Mouse (Mus musculus): ENCODE results near the gene Ptdss2. TPM values are rescaled to one million over a fixed set of nuclear protein-coding genes. Genes with fewer than 3 reads are reported as not detected.

Gene Ptdss2
- polyA plus RNA-seq, 1 experiment from 2014 or later = 134 TPM

DNA sequence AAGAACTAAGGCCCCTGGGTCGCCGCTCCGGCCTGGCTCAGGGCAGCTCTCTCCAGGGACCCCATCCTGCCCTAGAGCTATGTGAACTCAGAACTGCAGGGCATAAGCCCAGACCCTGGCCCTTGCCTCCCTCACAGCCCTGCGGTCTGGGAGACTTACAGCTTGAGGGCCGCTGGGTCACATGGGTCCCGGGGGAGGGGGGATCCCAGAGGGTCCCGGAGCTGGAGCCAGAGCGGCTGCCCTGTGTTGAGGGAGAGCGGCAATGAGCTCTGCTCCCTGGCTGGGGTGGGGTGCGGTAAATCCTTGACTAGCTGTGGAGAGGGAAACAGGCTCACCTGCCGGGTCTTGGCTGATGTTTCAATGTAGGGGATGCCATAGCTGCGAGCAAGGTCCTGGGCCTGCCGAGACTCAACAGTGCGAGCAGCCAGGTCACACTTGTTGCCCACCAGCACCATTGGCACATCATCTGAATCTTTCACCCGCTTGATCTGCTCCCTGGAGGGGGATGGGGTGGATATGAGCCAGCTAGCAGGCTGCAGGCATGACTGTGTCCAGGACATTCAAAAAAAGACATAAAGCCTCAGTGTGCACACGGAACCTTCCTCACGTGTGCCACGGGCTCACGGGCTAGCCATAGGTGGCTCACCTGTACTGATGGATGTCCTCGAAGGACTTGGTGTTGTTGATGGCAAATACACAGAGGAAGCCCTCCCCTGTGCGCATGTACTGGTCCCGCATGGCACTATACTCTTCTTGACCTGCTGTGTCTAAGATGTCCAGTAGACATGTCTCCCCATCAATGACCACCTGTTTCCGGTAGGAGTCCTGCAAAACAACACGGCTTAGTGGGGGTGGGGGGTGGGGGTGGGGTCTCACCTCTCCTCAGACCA is 69.9 kb downstream of the Ptdss2 start:
- WGBS = 89% methylated on average over 24 of the region's 24 CpGs
- DNase-seq (ENCODE audit: low spot score) (no peak), ATAC-seq (replicated peaks; ENCODE audit: low FRiP score) (no peak)
- Histone ChIP-seq H3K4me3 (ENCODE audit: low read depth, low read length) (peak overlapping the region; percentile 98), H3K4me1 (replicated peaks; ENCODE audit: control insufficient read depth, insufficient read depth, low read length) (peaks cover 28% of the 10 kb centered on the region), H3K4me2 (peak overlapping the region; percentile 97), H3K9me3 (ENCODE audit: control insufficient read depth, low read length) (no peaks in the 10 kb centered on the region), H3K9ac (ENCODE audit: low read depth, low read length) (peak overlapping the region; percentile 96), H3K27ac (ENCODE audit: low read depth, low read length) (no peak overlapping the region), H3K36me3 (ENCODE audit: control insufficient read depth, insufficient read depth, low read length) (peaks cover 25% of the 10 kb centered on the region), H3K27me3 (replicated peaks; ENCODE audit: control insufficient read depth, insufficient read depth, low read length) (no peaks in the 10 kb centered on the region)

DNA sequence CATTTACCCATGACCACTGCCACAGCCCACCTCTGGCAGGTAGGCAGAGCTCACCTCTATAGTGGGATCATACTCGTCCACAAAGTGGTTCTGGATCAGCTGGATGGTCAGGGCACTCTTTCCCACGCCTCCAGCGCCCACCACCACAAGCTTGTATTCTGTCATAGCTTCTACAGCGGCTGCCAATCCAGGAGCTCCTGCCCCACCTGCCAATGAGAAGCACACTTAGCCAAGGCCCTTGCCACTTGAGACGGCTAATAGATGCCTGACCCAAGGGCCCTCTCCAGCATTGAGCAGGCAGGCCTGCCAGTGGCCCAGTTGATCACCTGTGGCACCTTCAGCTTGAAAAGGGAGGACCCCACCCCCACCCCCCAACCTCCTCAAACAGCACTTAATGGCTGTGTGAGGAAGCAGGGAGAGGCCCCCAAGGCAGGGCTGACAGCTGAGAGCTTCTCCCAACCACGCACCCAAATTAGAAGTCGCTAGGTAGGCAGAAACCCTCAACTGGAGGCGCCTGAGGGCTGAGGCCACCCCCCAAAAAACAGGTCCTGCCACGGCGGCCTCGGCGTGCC is 70.7 kb downstream of the Ptdss2 start:
- 31% methylated on average over 12 of the region's 12 CpGs for WGBS
- DNase-seq (ENCODE audit: low spot score) = no peak
- ATAC-seq (replicated peaks; ENCODE audit: low FRiP score) = no peak
- H3K36me3 ChIP-seq (ENCODE audit: control insufficient read depth, insufficient read depth, low read length) = peaks cover 25% of the 10 kb centered on the region
- H3K4me3 ChIP-seq (ENCODE audit: low read depth, low read length) = peak overlapping the region; percentile 98
- H3K27ac ChIP-seq (ENCODE audit: low read depth, low read length) = peak overlapping the region; percentile 89
- peaks cover 37% of the 10 kb centered on the region for H3K4me1 ChIP-seq (replicated peaks; ENCODE audit: control insufficient read depth, insufficient read depth, low read length)
- no peaks in the 10 kb centered on the region for H3K9me3 ChIP-seq (ENCODE audit: control insufficient read depth, low read length)
- peak overlapping the region; percentile 97 for H3K4me2 ChIP-seq
- H3K27me3 ChIP-seq (replicated peaks; ENCODE audit: control insufficient read depth, insufficient read depth, low read length) = no peaks in the 10 kb centered on the region
- peak overlapping the region; percentile 96 for H3K9ac ChIP-seq (ENCODE audit: low read depth, low read length)

DNA sequence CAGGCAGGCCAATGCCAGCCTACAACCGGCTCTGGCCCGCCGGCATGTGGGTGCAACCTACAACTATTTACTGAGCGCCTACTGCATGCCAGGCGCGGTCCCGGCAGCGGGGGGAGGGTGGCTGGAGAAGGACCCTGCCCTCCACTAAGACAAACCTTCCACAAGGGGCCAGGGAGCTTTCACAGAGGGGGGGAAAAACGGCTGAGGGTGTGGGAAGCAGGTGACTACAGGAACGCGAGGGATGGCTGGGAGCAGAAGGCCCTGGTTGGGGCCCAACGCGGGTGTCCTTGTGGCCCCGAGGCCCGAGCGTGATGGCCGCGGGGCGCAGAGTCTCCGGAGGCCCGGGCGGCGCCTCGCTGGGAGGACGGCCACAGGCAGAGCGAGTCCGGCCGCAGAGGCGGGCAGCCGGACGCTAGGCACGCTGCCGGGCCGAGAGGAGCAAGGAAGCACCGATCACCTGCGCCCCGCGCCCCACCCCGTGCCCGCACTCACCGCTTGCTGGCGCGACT is 71.2 kb downstream of the Ptdss2 start:
- no peaks in the 10 kb centered on the region for H3K9me3 ChIP-seq (ENCODE audit: control insufficient read depth, low read length)
- peak overlapping the region; percentile 96 for H3K9ac ChIP-seq (ENCODE audit: low read depth, low read length)
- H3K27me3 ChIP-seq (replicated peaks; ENCODE audit: control insufficient read depth, insufficient read depth, low read length) = no peaks in the 10 kb centered on the region
- H3K4me2 ChIP-seq = peak overlapping the region; percentile 97
- peaks cover 40% of the 10 kb centered on the region for H3K4me1 ChIP-seq (replicated peaks; ENCODE audit: control insufficient read depth, insufficient read depth, low read length)
- no peak; the same call in 1 of the 2 replicates for ATAC-seq (replicated peaks; ENCODE audit: low FRiP score)
- H3K27ac ChIP-seq (ENCODE audit: low read depth, low read length) = peak overlapping the region; percentile 89
- WGBS = 1% methylated on average over 40 of the region's 43 CpGs
- H3K4me3 ChIP-seq (ENCODE audit: low read depth, low read length) = peak overlapping the region; percentile 98
- DNase-seq (ENCODE audit: low spot score) = peak; percentile 75
- H3K36me3 ChIP-seq (ENCODE audit: control insufficient read depth, insufficient read depth, low read length) = peaks cover 25% of the 10 kb centered on the region

DNA sequence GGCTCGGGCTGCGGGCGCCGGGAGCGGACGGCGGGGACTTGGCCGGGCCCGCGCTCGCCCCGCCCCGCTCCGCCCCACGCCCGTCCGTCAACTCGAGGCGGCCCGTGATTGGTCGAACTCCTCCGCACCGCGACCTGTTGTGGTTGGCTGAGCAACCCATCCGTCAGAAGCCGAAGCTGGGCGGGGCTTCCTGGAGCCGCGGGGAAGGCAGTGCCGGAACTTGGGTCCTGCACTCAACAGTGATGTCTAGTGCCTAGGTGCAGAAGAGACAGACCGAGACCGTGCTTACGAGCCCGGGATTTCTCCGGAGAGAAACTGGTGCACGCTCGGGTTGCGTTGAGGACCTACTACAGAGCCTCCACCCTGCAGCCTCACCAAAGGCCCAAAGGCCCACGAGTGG is 71.8 kb downstream of the Ptdss2 start, which contains the start of the genes Hras and Lrrc56:
Hras (minus strand) TSS at position 58 of the 400 bp plus-strand sequence.
Lrrc56 (plus strand) TSS at position 210 of the 400 bp plus-strand sequence.
- peak within 1 kb of the TSS; percentile 89 for H3K27ac ChIP-seq (ENCODE audit: low read depth, low read length)
- peak within 1 kb of the TSS; percentile 97 for H3K4me2 ChIP-seq
- peaks cover 25% of the 10 kb centered on the region for H3K36me3 ChIP-seq (ENCODE audit: control insufficient read depth, insufficient read depth, low read length)
- H3K27me3 ChIP-seq (replicated peaks; ENCODE audit: control insufficient read depth, insufficient read depth, low read length) = no peaks in the 10 kb centered on the region
- peak within 1 kb of the TSS; percentile 98 for H3K4me3 ChIP-seq (ENCODE audit: low read depth, low read length)
- ATAC-seq (replicated peaks; ENCODE audit: low FRiP score) (peak; percentile 90), DNase-seq (ENCODE audit: low spot score) (peak; percentile 99)
- peaks cover 43% of the 10 kb centered on the region for H3K4me1 ChIP-seq (replicated peaks; ENCODE audit: control insufficient read depth, insufficient read depth, low read length)
- H3K9ac ChIP-seq (ENCODE audit: low read depth, low read length) = peak within 1 kb of the TSS; percentile 96
- WGBS = 0% methylated on average over 38 of the region's 39 CpGs
- H3K9me3 ChIP-seq (ENCODE audit: control insufficient read depth, low read length) = no peaks in the 10 kb centered on the region

DNA sequence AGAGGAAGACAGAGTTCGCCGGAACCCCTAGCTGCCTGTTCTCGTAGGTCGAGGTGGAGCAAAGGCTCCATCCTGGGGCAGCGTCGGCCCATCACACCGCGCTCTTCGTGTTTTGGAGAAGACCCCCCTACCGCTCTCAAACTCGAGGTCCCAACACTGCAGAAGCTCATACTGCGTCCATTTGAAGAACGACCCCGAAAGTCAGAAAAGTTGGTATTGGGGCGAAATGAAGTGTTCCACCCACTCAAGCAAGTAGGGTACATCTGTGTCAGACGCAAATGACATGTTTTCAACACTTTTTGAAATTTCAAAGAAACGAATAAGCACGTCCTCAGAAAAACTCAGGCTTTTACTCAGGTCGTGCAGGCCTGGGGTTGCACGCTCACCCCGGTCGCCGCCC is 72.2 kb downstream of the Ptdss2 start:
- Histone ChIP-seq H3K4me1 (replicated peaks; ENCODE audit: control insufficient read depth, insufficient read depth, low read length) (peaks cover 47% of the 10 kb centered on the region), H3K4me3 (ENCODE audit: low read depth, low read length) (peak overlapping the region; percentile 98), H3K27ac (ENCODE audit: low read depth, low read length) (peak overlapping the region; percentile 89), H3K4me2 (peak overlapping the region; percentile 97), H3K27me3 (replicated peaks; ENCODE audit: control insufficient read depth, insufficient read depth, low read length) (no peaks in the 10 kb centered on the region), H3K36me3 (ENCODE audit: control insufficient read depth, insufficient read depth, low read length) (peaks cover 25% of the 10 kb centered on the region), H3K9me3 (ENCODE audit: control insufficient read depth, low read length) (no peaks in the 10 kb centered on the region), H3K9ac (ENCODE audit: low read depth, low read length) (peak overlapping the region; percentile 96)
- WGBS = under 1% methylated on average over 23 of the region's 23 CpGs
- ATAC-seq (replicated peaks; ENCODE audit: low FRiP score) (no peak), DNase-seq (ENCODE audit: low spot score) (no peak)

DNA sequence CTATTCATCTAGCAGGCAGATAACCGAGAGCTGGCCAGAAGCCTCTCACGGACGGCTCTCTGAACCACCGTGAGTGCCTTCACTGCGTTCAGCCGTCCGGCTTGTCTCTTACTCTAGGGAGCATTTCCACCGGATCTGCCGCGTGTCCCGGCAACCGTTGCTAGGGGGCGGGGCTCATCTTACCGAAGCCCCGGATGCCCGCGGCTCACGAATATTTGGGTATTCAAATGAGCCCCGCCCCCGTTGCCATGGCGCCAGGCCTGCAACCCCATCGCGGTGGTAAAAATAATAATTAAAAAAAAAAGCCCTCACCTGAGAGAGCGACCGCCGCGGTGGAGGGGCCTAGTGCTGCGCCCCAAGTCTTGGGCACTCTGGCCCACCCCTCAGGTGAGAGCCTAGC is 72.6 kb downstream of the Ptdss2 start:
- Histone ChIP-seq H3K36me3 (ENCODE audit: control insufficient read depth, insufficient read depth, low read length) (peaks cover 21% of the 10 kb centered on the region), H3K4me1 (replicated peaks; ENCODE audit: control insufficient read depth, insufficient read depth, low read length) (peaks cover 50% of the 10 kb centered on the region), H3K27me3 (replicated peaks; ENCODE audit: control insufficient read depth, insufficient read depth, low read length) (no peaks in the 10 kb centered on the region), H3K27ac (ENCODE audit: low read depth, low read length) (peak overlapping the region; percentile 89), H3K9me3 (ENCODE audit: control insufficient read depth, low read length) (no peaks in the 10 kb centered on the region), H3K9ac (ENCODE audit: low read depth, low read length) (peak overlapping the region; percentile 96), H3K4me3 (ENCODE audit: low read depth, low read length) (peak overlapping the region; percentile 98), H3K4me2 (peak overlapping the region; percentile 97)
- 2% methylated on average over 28 of the region's 28 CpGs for WGBS
- ATAC-seq (replicated peaks; ENCODE audit: low FRiP score) (peak; percentile 37), DNase-seq (ENCODE audit: low spot score) (peak; percentile 96)

DNA sequence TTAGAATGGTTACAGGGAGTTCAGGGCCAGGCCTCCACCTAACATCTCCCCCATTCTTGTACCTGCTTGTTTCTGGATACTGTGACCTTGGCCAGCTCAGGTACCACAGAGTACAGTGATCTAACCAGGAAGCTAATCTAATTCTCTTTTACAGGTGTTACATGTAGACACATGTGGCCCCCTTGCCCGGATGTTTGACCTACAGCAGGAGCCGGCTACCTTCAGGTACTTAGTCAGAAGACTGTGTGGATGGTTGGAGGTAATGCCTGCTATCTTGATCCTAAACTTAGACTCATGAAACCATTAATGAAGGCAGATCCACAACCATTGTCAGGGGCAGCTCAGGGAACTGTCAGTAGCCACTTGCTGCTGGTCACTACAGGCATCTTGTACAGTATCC is 73.6 kb downstream of the Ptdss2 start:
- Histone ChIP-seq H3K36me3 (ENCODE audit: control insufficient read depth, insufficient read depth, low read length) (peaks cover 13% of the 10 kb centered on the region), H3K4me3 (ENCODE audit: low read depth, low read length) (peak overlapping the region; percentile 98; the same call in 1 of the 2 replicates), H3K4me1 (replicated peaks; ENCODE audit: control insufficient read depth, insufficient read depth, low read length) (peaks cover 50% of the 10 kb centered on the region), H3K27ac (ENCODE audit: low read depth, low read length) (peak overlapping the region; percentile 67), H3K9ac (ENCODE audit: low read depth, low read length) (peak overlapping the region; percentile 44), H3K27me3 (replicated peaks; ENCODE audit: control insufficient read depth, insufficient read depth, low read length) (no peaks in the 10 kb centered on the region), H3K9me3 (ENCODE audit: control insufficient read depth, low read length) (no peaks in the 10 kb centered on the region), H3K4me2 (peak overlapping the region; percentile 97)
- no peak for ATAC-seq (replicated peaks; ENCODE audit: low FRiP score)
- WGBS = 89% methylated on average over 2 of the region's 2 CpGs
- DNase-seq (ENCODE audit: low spot score) = no peak

DNA sequence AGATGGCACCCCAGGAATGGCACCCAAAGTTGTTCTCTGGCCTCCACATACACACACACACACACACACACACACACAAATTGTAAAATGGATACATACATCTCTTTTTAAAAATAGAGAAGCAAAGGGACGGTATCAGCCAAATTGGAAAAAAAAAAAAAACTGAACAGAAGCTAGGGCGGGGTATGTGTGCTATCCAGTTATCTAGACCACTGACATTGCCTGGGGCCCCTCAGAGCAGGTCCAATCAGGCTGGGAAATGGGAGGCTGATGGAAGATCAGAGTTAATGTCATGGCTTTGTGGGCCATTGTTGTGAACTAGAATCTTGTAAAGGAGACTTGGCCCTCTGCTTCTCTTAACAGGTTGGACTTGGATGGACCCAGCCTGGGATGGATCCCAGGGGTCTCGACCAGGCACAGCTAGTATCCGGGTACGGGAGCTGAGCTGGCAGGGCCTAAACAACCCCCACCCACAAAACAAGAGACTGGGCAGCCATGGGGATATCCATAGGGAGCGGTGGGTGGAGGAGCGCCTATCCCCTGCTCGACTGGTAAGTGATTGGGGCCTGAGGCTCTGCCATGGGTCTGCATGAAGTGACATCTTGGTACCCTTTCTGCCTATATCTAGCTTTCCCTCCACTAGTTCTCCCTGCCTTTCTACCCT is 74.6 kb downstream of the Ptdss2 start:
- WGBS = 73% methylated on average over 8 of the region's 8 CpGs
- peak overlapping the region; percentile 76 for H3K27ac ChIP-seq (ENCODE audit: low read depth, low read length)

More for the DNA sequence above, 74.6 kb downstream of the Ptdss2 start:
- H3K4me3 ChIP-seq (ENCODE audit: low read depth, low read length) = peak overlapping the region; percentile 32
- peaks cover 50% of the 10 kb centered on the region for H3K4me1 ChIP-seq (replicated peaks; ENCODE audit: control insufficient read depth, insufficient read depth, low read length)
- peaks cover 6% of the 10 kb centered on the region for H3K36me3 ChIP-seq (ENCODE audit: control insufficient read depth, insufficient read depth, low read length)
- no peaks in the 10 kb centered on the region for H3K9me3 ChIP-seq (ENCODE audit: control insufficient read depth, low read length)
- no peaks in the 10 kb centered on the region for H3K27me3 ChIP-seq (replicated peaks; ENCODE audit: control insufficient read depth, insufficient read depth, low read length)
- DNase-seq (ENCODE audit: low spot score) = no peak
- H3K9ac ChIP-seq (ENCODE audit: low read depth, low read length) = peak overlapping the region; percentile 61
- peak; percentile 50 for ATAC-seq (replicated peaks; ENCODE audit: low FRiP score)
- H3K4me2 ChIP-seq = peak overlapping the region; percentile 63
